Mouse (Mus musculus) forebrain, embryonic 13.5 days (tissue): ENCODE data around the gene Trabd2b. TPM values are rescaled to one million over a fixed set of nuclear protein-coding genes. Genes with fewer than 3 reads are reported as not detected.

Experiments used
- ATAC-seq: fragments of 200-750 bp; cut with Nextera tagmentation; 2 replicates; pipeline ENCODE4 v1.8.0; 2017
- H3K27ac ChIP-seq: fragments of 300-500 bp; sonication (generic); 2 replicates; pipeline ENCODE4 v1.5.1; 2015; ENCODE audit warnings: inconsistent platforms, mild to moderate bottlenecking, moderate library complexity
- H3K27me3 ChIP-seq: fragments of 300-500 bp; sonication (generic); 2 replicates; pipeline ENCODE4 v1.6.1; 2015; ENCODE audit warnings: mild to moderate bottlenecking, inconsistent platforms
- H3K36me3 ChIP-seq: fragments of 300-500 bp; sonication (generic); 2 replicates; pipeline ENCODE4 v1.6.1; 2015; ENCODE audit warnings: mild to moderate bottlenecking, inconsistent platforms; ENCODE audit not compliant: poor library complexity, severe bottlenecking
- H3K4me1 ChIP-seq: fragments of 300-500 bp; sonication (generic); 2 replicates; pipeline ENCODE4 v1.6.1; 2015; ENCODE audit warnings: inconsistent platforms
- H3K4me2 ChIP-seq: fragments of 300-500 bp; sonication (generic); 2 replicates; pipeline ENCODE4 v1.6.1; 2015; ENCODE audit warnings: inconsistent platforms, mild to moderate bottlenecking, moderate library complexity
- H3K4me3 ChIP-seq: fragments of 300-500 bp; sonication (generic); 2 replicates; pipeline ENCODE4 v1.5.1; 2015; ENCODE audit warnings: mild to moderate bottlenecking, inconsistent platforms
- H3K9ac ChIP-seq: fragments of 300-500 bp; sonication (generic); 2 replicates; pipeline ENCODE4 v1.6.1; 2015; ENCODE audit warnings: mild to moderate bottlenecking, inconsistent platforms
- H3K9me3 ChIP-seq: fragments of 300-500 bp; sonication (generic); replicated peaks from 2 replicates; pipeline ENCODE4 v1.6.1; 2016; ENCODE audit warnings: inconsistent platforms
- WGBS: fragments of 180-500 bp; shearing (Covaris S2); methylation state at CpG from one replicate; pipeline ENCODE4 v1.1.7; 2015; 5-methylcytosine and 5-hydroxymethylcytosine counted together
- polyA plus RNA-seq: library from polyadenylated mRNA; unstranded; fragments of >200 nt; fragmentation: Nextera tagmentation; extraction: Ambion mirVana; gene quantifications from 2 replicates; pipeline ENCODE4 v1.2.1, GENCODE M21; 2015

The Trabd2b gene
- polyA plus RNA-seq, 1 experiment from 2014 or later = 0.27 TPM

- H3K9ac ChIP-seq = no peak overlapping the region
- 66% methylated on average over 3 of the region's 3 CpGs for WGBS
- no peaks in the 10 kb centered on the region for H3K36me3 ChIP-seq
- H3K27me3 ChIP-seq = no peaks in the 10 kb centered on the region
- H3K27ac ChIP-seq = no peak overlapping the region
- H3K9me3 ChIP-seq = no peaks in the 10 kb centered on the region
- H3K4me1 ChIP-seq = no peaks in the 10 kb centered on the region
- no peak for ATAC-seq
- H3K4me3 ChIP-seq = no peak overlapping the region
- H3K4me2 ChIP-seq = no peak overlapping the region
Observed at GRCm38 (mm10) chr4:114558487-114558886, 152.0 kb downstream of the Trabd2b start.

DNA sequence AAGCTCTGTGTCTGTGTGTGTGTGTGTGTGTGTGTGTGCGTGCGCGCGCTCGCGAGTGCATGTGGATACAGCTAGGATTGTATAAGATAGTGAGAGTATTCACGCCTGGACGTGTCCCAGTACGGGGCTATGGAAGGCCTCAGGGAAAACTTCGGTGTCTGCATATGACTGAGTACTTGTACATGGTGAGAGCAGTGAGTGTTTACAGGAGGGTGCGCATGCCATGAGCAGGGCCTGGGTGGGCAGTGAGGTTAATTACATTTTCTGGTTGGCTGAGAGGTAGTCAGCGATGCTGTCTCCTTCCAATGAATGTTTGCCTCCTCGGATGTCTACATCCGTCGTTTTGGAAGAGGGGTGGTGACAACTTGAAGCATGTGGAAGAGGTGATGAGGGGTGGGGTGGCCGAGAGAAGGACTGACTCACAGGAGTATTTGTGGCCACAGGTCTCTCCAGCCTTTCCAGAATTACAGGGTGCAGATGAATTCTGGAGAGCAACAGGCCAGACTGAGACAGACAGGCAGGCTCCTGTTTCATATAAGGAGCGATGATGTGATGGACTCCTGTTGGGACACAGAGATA is 154.2 kb downstream of the Trabd2b start:
- Histone ChIP-seq H3K9me3 (no peaks in the 10 kb centered on the region), H3K27ac (no peak overlapping the region), H3K27me3 (no peaks in the 10 kb centered on the region), H3K4me1 (no peaks in the 10 kb centered on the region), H3K9ac (no peak overlapping the region), H3K36me3 (no peaks in the 10 kb centered on the region), H3K4me3 (no peak overlapping the region), H3K4me2 (no peak overlapping the region)
- 87% methylated on average over 17 of the region's 17 CpGs for WGBS
- ATAC-seq = no peak

DNA sequence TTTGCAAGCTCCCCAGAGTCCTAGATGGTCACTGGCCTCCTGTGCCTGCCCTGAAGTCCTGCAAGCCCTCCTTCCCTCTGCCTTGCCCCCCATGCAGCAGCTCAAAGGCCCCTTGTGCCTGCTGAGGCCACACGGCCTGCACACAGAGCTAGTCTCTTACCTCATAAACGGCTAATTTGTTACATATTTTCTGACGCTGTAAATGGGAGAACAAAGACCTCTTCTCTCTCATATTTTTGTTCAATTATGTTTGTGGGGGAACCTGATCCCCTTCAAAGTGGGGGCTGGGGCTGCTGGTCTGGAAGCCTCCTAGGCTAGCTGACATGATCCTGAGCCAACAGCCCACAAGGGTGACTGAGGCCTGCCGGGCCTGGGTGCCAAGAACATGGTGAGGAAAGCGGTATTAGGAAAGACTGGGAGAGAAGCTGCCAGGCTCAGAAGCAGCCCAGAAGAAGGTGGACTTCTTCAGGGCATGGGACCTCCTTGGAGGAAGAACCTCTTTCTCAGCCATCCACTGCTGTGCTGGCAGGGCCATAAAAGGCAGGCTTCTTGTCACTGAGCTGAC is 157.7 kb downstream of the Trabd2b start:
- no peaks in the 10 kb centered on the region for H3K36me3 ChIP-seq
- no peak overlapping the region for H3K4me2 ChIP-seq
- H3K4me1 ChIP-seq = no peaks in the 10 kb centered on the region
- no peak for ATAC-seq
- no peak overlapping the region for H3K9ac ChIP-seq
- no peak overlapping the region for H3K27ac ChIP-seq
- no peaks in the 10 kb centered on the region for H3K9me3 ChIP-seq
- no peak overlapping the region for H3K4me3 ChIP-seq
- no peaks in the 10 kb centered on the region for H3K27me3 ChIP-seq
- WGBS = 50% methylated on average over 5 of the region's 5 CpGs

- ATAC-seq = no peak
- H3K27me3 ChIP-seq = no peaks in the 10 kb centered on the region
- no peaks in the 10 kb centered on the region for H3K4me1 ChIP-seq
- H3K9me3 ChIP-seq = no peaks in the 10 kb centered on the region
- WGBS = 76% methylated on average over 6 of the region's 6 CpGs
- no peaks in the 10 kb centered on the region for H3K36me3 ChIP-seq
- H3K4me3 ChIP-seq = no peak overlapping the region
- no peak overlapping the region for H3K4me2 ChIP-seq
- no peak overlapping the region for H3K9ac ChIP-seq
- H3K27ac ChIP-seq = no peak overlapping the region
Observed at GRCm38 (mm10) chr4:114567594-114567993, 161.1 kb downstream of the Trabd2b start.

DNA sequence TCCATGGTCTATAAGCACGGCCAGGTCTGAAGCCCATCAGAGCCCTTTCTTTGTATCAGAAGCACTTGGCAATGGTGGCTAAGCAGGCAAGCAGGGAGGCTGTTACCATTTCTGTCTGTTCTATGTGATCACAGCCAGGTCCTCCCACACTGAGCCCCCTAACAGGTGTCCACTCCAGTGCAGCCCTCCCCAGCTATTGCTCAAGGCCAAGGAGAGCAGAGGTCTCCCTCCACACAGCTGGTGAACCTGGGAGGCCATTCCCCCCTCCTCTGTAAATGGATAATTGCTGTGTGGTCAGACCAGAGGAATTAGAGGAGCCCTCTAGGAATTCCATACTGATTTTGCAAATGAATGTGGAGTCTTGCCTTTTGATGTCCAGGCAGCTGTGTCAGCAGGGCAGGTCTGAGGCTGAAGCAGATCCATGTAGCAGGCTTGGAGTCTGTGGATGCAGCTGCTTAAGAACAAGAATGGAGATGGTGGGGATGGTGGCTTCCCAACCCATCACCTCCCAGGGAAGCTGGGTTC is 161.6 kb downstream of the Trabd2b start:
- WGBS = 84% methylated on average over 1 of the region's 1 CpGs
- H3K27ac ChIP-seq = no peak overlapping the region
- ATAC-seq = no peak
- no peaks in the 10 kb centered on the region for H3K36me3 ChIP-seq
- no peak overlapping the region for H3K4me2 ChIP-seq
- no peaks in the 10 kb centered on the region for H3K4me1 ChIP-seq
- no peak overlapping the region for H3K4me3 ChIP-seq
- H3K9ac ChIP-seq = no peak overlapping the region
- H3K27me3 ChIP-seq = no peaks in the 10 kb centered on the region
- no peaks in the 10 kb centered on the region for H3K9me3 ChIP-seq

GRCm38 (mm10) chr4:114578153-114578950 is 171.8 kb downstream of the Trabd2b start:
- Histone ChIP-seq H3K9me3 (no peaks in the 10 kb centered on the region), H3K4me2 (no peak overlapping the region), H3K36me3 (no peaks in the 10 kb centered on the region), H3K4me3 (no peak overlapping the region), H3K27ac (no peak overlapping the region), H3K4me1 (peaks cover 6% of the 10 kb centered on the region), H3K27me3 (no peaks in the 10 kb centered on the region), H3K9ac (no peak overlapping the region)
- 59% methylated on average over 12 of the region's 12 CpGs for WGBS
- peak; percentile 50; the same call in 1 of the 2 replicates for ATAC-seq

DNA sequence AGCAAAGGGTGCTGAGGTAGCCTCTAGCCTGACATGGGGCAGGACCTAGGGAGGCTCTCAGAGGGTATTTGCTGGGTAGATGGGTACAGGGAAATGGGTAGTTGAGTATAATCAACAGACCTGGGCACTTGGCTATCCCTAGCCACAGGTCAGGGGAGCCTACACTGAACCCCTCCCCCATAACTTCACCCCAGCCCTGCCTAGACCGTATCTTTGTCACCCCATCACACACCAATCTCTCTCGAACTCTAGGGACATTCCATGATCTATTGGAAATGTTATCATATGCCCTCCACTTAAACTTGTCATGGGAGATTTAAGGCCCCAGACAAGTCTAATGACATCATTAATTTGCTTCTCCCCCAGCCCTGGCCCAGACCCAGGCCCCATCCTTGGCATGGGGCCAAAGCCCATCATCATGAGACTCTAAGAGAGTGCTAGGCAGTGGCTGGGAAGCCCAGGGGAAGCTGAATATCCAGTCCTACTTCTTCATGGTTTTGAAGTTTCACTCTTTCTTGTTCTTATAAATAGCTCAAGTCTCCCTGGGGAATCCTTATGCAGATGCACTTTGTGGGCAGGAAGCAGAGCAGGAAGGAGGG is 177.1 kb downstream of the Trabd2b start:
- H3K9ac ChIP-seq = no peak overlapping the region
- no peaks in the 10 kb centered on the region for H3K27me3 ChIP-seq
- H3K36me3 ChIP-seq = no peaks in the 10 kb centered on the region
- 73% methylated on average over 2 of the region's 2 CpGs for WGBS
- peak; percentile 39; the same call in 1 of the 2 replicates for ATAC-seq
- no peaks in the 10 kb centered on the region for H3K9me3 ChIP-seq
- no peak overlapping the region for H3K27ac ChIP-seq
- no peak overlapping the region for H3K4me3 ChIP-seq
- H3K4me1 ChIP-seq = peaks cover 8% of the 10 kb centered on the region; the same call in 1 of the 2 replicates
- no peak overlapping the region for H3K4me2 ChIP-seq

GRCm38 (mm10) chr4:114584686-114585085 is 178.2 kb downstream of the Trabd2b start:
- Histone ChIP-seq H3K4me1 (peaks cover 8% of the 10 kb centered on the region; the same call in 1 of the 2 replicates), H3K4me2 (no peak overlapping the region), H3K9ac (no peak overlapping the region), H3K27me3 (no peaks in the 10 kb centered on the region), H3K36me3 (no peaks in the 10 kb centered on the region), H3K9me3 (no peaks in the 10 kb centered on the region), H3K4me3 (no peak overlapping the region), H3K27ac (no peak overlapping the region)
- ATAC-seq = no peak
- 76% methylated on average over 1 of the region's 1 CpGs for WGBS

- Histone ChIP-seq H3K4me1 (0 out of 2 replicates have a peak, but pooled peaks cover 3% of the 10 kb centered on the region), H3K36me3 (no peaks in the 10 kb centered on the region), H3K27ac (no peak overlapping the region), H3K4me2 (no peak overlapping the region), H3K9ac (no peak overlapping the region), H3K9me3 (no peaks in the 10 kb centered on the region), H3K4me3 (no peak overlapping the region), H3K27me3 (no peaks in the 10 kb centered on the region)
- 82% methylated on average over 13 of the region's 13 CpGs for WGBS
- no peak for ATAC-seq
Observed at GRCm38 (mm10) chr4:114593554-114594215, 187.2 kb downstream of the Trabd2b start.

GRCm38 (mm10) chr4:114595188-114595701 is 188.7 kb downstream of the Trabd2b start:
- Histone ChIP-seq H3K4me2 (no peak overlapping the region), H3K9ac (no peak overlapping the region), H3K9me3 (no peaks in the 10 kb centered on the region), H3K27me3 (no peaks in the 10 kb centered on the region), H3K4me3 (no peak overlapping the region), H3K27ac (no peak overlapping the region), H3K36me3 (no peaks in the 10 kb centered on the region), H3K4me1 (0 out of 2 replicates have a peak, but pooled peaks cover 3% of the 10 kb centered on the region)
- no peak for ATAC-seq
- WGBS = 27% methylated on average over 2 of the region's 2 CpGs

- H3K9ac ChIP-seq = no peak overlapping the region
- H3K9me3 ChIP-seq = no peaks in the 10 kb centered on the region
- no peaks in the 10 kb centered on the region for H3K27me3 ChIP-seq
- H3K4me3 ChIP-seq = no peak overlapping the region
- peak; percentile 46 for ATAC-seq
- no peak overlapping the region for H3K4me2 ChIP-seq
- peaks cover 5% of the 10 kb centered on the region; the same call in 1 of the 2 replicates for H3K4me1 ChIP-seq
- H3K27ac ChIP-seq = no peak overlapping the region
- no peaks in the 10 kb centered on the region for H3K36me3 ChIP-seq
Observed at GRCm38 (mm10) chr4:114599121-114599520, 192.6 kb downstream of the Trabd2b start.
